Mouse (Mus musculus) gastrocnemius, postnatal 25 days (tissue): ENCODE measurements around the gene Gm3435. TPM values are rescaled to one million over a fixed set of nuclear protein-coding genes. Genes with fewer than 3 reads are reported as not detected.
A peak's percentile ranks its signal among the peaks of the same experiment; 100 is the strongest.
"Not testable (repeated sequence)": the region's sequence is repeated elsewhere in the genome, so short reads cannot be mapped to it uniquely, and the experiment has no call there.

Experiments used
- DNase-seq: peaks from one replicate; pipeline ENCODE4 v3.0.0; 2022
- long read RNA-seq, 2 experiments: library from polyadenylated mRNA; stranded (forward); transcript quantifications; one replicate each; pipeline ENCODE4 v2.0.0; 2021
- total RNA-seq, 2 experiments: library from RNA; stranded (reverse); gene quantifications; 1 replicate in 1 of 2; 2 replicates in 1 of 2; pipeline ENCODE4 v1.2.3; 2021

Gene Gm3435
- 1 to 10 TPM; 1.9 to 2.3 TPM for total RNA-seq
- long read RNA-seq, experiment 1, partial matches to known transcripts: 2 of 8 reads
- long read RNA-seq, experiment 1, other reads (novel, unspliced or antisense): 3 of 8 reads
- long read RNA-seq, experiment 2, partial matches to known transcripts: 1 of 6 reads
- long read RNA-seq, experiment 2, other reads (novel, unspliced or antisense): 3 of 6 reads

DNA sequence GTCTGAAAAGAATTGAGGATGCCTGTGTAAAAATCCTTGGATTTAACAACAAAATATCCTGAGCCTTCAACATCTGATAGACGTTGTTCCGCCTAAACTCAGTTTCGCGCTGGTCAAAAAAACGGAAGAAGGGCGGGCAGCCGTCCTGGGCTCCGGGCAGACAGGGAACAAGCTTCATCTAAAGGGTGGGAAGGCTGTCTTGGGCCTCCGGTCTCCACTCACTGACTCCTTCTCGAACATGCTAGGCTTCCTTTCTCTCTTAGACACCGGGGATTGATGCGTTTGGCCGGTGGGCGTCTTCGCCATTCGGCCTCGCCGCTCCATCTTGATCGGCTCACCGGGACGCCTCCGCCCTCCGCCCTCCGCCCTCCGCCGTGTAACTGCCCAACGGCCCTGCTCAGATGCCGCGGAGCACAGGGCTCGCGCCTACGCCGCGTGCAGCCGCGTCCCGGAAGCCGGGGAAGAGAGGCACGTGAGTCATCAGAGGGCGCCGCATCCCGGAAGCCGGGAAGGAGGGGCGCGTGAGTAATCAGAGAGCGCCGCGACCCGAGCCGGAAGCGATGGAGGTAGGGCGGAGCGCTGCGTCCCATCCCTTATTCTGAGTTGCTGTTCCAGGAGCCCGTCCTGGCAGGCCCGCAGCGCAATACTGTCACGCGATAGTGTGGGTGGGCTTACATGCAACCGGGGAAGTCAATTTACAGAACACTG lies at the start of gene Gm3435:
Gene Gm3435, plus strand, starts transcription at position 471 of the 708 bp plus-strand sequence.
- not testable (repeated sequence) for DNase-seq

DNA sequence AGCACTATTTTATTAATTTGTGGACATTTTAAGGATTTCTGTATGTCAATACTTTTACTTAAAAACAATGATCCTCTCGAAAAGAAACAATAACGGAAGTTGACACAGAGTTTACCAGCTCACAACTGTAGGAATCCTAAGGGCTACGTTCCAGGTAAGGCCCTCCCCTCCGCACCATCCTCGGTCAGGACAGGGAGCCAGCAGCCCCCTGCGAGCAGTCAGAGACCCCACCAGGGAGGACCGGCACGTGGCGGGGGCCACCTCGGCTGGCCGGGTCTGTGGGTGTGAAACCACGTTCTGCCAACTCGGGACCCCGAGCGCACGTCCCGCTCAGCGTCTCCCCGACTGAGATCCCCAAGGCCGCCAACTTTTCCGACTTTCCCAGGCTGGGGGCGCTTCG lies 49.5 kb upstream of the Gm3435 start:
- DNase-seq: peak; percentile 33

GRCm38 (mm10) chr17:14960951-14961556 lies 48.9 kb upstream of the Gm3435 start, which contains the start of gene Phf10:
Gene Phf10, minus strand, starts transcription at chr17:14961273.
- DNase-seq: peak; percentile 13

DNA sequence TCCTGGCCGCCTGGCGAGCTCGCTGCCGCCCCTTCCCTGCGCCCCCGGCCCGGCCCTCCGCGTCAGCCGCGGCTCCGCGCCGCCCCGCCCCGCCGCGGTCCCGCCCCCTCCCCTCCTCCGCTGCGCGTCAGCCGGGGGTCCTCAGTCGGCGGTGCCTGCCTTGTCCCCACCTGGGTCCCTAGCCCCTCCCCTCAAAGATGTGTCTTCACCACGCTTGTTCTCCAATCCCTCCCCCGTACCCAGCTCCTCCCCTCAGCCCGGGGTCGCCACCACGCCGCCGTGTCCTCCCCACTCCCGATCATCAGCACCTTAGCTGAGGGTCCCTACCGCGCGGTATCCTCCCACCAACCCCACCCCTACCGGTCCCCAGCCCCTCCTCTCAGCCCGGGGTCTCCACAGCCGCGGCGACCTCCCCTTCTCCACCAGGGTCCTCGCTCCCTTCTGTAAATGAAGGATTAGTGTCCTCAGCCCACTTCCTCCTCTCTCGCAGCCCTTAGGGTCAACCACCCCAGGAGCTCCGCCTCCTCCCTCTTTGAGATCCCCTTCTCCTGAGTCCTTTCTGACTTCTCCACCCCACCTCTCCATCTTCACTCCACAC lies 48.3 kb upstream of the Gm3435 start:
- not testable (repeated sequence) for DNase-seq

- DNase-seq: not testable (repeated sequence)
Observed at GRCm38 (mm10) chr17:14968373-14968913, 41.5 kb upstream of the Gm3435 start.

GRCm38 (mm10) chr17:14977718-14978361 lies 32.1 kb upstream of the Gm3435 start:
- DNase-seq: not testable (repeated sequence)

GRCm38 (mm10) chr17:14978362-14979038 lies 31.5 kb upstream of the Gm3435 start, which contains the start of the genes 9030025P20Rik and Gm3417:
Gene 9030025P20Rik, plus strand, starts transcription at chr17:14978468.
Gene Gm3417, minus strand, starts transcription at chr17:14978790.
- DNase-seq: not testable (repeated sequence)

- peak; percentile 3 for DNase-seq
Observed at GRCm38 (mm10) chr17:14990116-14990702, 19.8 kb upstream of the Gm3435 start.

DNA sequence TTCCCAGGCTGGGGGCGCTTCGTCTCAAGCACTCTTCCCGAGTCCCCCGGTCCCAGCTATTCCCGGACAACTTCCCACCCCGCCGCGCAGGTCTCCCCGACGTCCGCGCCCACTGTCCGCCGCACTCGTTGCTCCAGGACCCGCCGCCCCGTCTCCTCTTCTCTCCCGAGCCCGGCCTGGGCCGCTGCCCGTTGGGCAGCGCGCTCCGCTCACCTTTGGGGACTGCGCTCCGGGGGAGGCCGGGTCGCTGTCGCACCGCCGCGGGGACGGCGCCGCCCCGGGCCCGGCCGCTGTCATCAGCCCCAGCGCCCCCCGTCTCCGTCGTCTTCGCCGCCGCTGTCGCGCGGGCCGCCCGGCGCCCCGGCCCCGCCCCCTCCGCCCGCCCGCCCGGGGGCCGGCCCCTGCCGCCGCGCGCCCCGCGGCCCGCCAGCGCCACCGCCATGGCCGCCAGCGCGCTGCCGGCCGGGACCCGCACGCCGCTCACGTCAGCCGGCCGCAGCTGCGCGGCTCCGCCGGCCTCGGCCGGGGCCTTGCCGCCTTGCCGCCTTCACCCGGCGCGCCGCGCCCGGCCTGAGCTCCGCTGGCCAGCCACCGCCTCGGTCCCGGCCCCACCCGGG lies 17.3 kb upstream of the Gm3435 start:
- not testable (repeated sequence) for DNase-seq

- not testable (repeated sequence) for DNase-seq
Observed at GRCm38 (mm10) chr17:14993139-14993832, 16.7 kb upstream of the Gm3435 start.

DNA sequence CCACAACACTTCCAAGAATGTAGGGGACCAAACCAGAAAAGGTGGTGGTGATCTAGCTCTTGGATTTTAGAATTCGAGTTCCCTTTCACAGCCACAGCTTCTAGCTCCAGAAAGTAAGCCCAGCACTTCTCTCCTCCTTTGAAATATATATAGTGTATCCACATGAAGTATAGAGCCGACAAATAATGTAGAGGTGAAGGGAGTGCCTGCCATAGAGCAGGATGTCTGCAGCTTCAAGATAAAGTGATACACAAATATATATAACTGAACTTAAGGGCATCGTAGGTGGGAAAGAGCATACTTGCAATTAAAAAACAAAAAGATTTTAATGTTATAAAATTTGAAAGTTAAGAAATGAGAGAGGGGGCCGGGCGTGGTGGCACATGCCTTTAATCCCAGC lies 15.8 kb upstream of the Gm3435 start:
- not testable (repeated sequence) for DNase-seq

DNA sequence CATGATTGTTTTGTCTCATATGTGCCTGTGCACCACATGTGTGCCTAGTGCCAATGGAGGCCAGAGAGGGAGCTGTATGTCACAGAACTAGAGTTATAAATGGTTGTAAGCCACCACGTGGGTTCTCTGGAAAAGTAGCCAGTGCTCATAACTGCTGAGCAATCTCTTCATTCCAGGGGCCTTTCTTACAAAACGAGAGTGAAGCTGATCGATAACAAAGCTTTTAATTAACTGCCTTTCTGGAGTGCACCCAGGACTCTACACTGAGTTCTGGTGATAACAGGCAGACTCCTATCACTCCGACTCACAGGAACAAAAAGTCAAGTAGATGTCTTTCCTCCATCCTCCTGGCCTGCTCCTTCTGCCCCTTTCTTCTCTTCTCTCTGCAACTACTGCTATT lies 9.9 kb upstream of the Gm3435 start:
- not testable (repeated sequence) for DNase-seq

- DNase-seq: not testable (repeated sequence)
Observed at GRCm38 (mm10) chr17:15009088-15009487, 888 bp upstream of the Gm3435 start.

- peak; percentile 33 for DNase-seq
Observed at GRCm38 (mm10) chr17:15021503-15022220, 11.7 kb downstream of the Gm3435 start.

DNA sequence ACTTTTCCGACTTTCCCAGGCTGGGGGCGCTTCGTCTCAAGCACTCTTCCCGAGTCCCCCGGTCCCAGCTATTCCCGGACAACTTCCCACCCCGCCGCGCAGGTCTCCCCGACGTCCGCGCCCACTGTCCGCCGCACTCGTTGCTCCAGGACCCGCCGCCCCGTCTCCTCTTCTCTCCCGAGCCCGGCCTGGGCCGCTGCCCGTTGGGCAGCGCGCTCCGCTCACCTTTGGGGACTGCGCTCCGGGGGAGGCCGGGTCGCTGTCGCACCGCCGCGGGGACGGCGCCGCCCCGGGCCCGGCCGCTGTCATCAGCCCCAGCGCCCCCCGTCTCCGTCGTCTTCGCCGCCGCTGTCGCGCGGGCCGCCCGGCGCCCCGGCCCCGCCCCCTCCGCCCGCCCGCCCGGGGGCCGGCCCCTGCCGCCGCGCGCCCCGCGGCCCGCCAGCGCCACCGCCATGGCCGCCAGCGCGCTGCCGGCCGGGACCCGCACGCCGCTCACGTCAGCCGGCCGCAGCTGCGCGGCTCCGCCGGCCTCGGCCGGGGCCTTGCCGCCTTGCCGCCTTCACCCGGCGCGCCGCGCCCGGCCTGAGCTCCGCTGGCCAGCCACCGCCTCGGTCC lies 14.0 kb downstream of the Gm3435 start:
- DNase-seq: not testable (repeated sequence)

GRCm38 (mm10) chr17:15024502-15025193 lies 14.7 kb downstream of the Gm3435 start:
- DNase-seq: not testable (repeated sequence)

DNA sequence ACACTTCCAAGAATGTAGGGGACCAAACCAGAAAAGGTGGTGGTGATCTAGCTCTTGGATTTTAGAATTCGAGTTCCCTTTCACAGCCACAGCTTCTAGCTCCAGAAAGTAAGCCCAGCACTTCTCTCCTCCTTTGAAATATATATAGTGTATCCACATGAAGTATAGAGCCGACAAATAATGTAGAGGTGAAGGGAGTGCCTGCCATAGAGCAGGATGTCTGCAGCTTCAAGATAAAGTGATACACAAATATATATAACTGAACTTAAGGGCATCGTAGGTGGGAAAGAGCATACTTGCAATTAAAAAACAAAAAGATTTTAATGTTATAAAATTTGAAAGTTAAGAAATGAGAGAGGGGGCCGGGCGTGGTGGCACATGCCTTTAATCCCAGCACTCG lies 15.5 kb downstream of the Gm3435 start:
- not testable (repeated sequence) for DNase-seq

DNA sequence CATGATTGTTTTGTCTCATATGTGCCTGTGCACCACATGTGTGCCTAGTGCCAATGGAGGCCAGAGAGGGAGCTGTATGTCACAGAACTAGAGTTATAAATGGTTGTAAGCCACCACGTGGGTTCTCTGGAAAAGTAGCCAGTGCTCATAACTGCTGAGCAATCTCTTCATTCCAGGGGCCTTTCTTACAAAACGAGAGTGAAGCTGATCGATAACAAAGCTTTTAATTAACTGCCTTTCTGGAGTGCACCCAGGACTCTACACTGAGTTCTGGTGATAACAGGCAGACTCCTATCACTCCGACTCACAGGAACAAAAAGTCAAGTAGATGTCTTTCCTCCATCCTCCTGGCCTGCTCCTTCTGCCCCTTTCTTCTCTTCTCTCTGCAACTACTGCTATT lies 21.4 kb downstream of the Gm3435 start:
- not testable (repeated sequence) for DNase-seq
